17 mouse cellular contexts compared by ENCODE assay signal in the genomic region with DNA sequence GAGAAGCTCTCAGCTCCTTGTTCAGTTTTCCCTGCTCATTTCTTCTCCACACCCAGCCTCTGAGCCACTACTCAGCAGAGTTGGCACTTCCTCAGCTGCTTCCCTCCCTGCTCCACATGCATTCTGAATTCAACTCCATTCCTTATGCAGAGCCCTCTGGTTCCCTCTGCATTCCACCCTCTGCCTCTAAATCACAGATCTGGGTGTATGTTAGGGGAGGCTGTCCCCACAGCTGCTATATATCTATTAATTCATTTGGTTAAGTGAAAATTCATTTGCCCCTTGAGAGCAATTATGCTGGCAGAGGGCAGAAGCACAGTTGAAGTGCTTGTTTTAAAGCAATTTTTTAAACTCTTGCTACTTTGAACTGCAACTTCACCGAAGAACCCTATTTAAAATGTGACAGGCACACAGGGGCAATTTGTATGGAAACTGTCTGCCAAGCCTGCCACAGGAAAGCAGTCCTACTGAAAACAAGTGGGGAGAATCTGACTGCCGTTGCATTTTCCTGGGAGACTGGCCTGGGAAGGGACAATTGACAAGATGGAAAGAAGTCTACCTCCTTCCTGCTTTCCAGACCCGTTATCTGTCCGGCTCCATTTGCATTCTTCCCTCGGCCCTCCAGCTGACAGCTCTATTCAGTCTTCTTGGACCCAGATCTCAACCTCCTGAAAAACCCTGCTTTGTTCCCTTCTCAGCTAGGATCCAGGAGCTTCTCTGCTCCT.
A peak's percentile ranks its signal among the peaks of the same experiment; 100 is the strongest.
DNase-seq lines count a peak whose midpoint lies in the region; ATAC-seq and TF ChIP-seq lines count a peak whose summit lies in the region.
"Had no signal": no experiment of that assay in that cellular context is flagged by ENCODE, and none has a peak within 500 bp of the region (broad histone marks: within the 10 kb centered on the region; RNA-seq: fewer than 3 reads in every experiment).

No protein-coding gene starts in this region.

- H3K4me3 ChIP-seq in hindbrain, postnatal 0 days (ENCODE audit: low read length): no peak overlapping the region
- H3K4me3 ChIP-seq: embryonic facial prominence, embryonic 12.5 days; heart, embryonic 10.5 days had no signal

- peak overlapping the region; percentile 45 for H3K27ac ChIP-seq in hindbrain, postnatal 0 days
- H3K27ac ChIP-seq: embryonic facial prominence, embryonic 12.5 days; heart, embryonic 10.5 days had no signal

- no peaks in the 10 kb centered on the region for H3K9me3 ChIP-seq in hindbrain, postnatal 0 days (ENCODE audit: low read length)
- H3K9me3 ChIP-seq: embryonic facial prominence, embryonic 12.5 days; heart, embryonic 10.5 days had no signal

- no peak overlapping the region for H3K9ac ChIP-seq in hindbrain, postnatal 0 days (replicated peaks; ENCODE audit: low read length)
- H3K9ac ChIP-seq: embryonic facial prominence, embryonic 12.5 days had no signal

- H3K4me2 ChIP-seq in hindbrain, postnatal 0 days (ENCODE audit: low read depth, low read length): no peak overlapping the region
- H3K4me2 ChIP-seq: embryonic facial prominence, embryonic 12.5 days; liver, embryonic 11.5 days had no signal

- H3K27me3 ChIP-seq in hindbrain, postnatal 0 days (ENCODE audit: insufficient read depth, low read length): no peaks in the 10 kb centered on the region
- H3K27me3 ChIP-seq: embryonic facial prominence, embryonic 12.5 days had no signal

- peak; percentile 16 for DNase-seq in embryo, embryonic 11 days
- no peak for DNase-seq in embryo, embryonic 9.5 days (ENCODE audit: extremely low spot score)
- peak; percentile 8 for DNase-seq in left cerebral cortex, postnatal 4 days
- no peak for DNase-seq in left cerebral cortex, postnatal 14 days (ENCODE audit: low spot score in 2 of 2)
- DNase-seq in brain, adult 2 months (ENCODE audit: low read depth, low spot score): peak; percentile 20
- DNase-seq in hindbrain, postnatal 0 days (ENCODE audit: low spot score): peak; percentile 48
- DNase-seq in gastrocnemius, postnatal 36 days: no peak
- DNase-seq: adrenal gland, postnatal 14 days; cerebellum, adult 9-11 months; gastrocnemius, postnatal 10 days; heart, postnatal 14 days; kidney, postnatal 10 days had no signal

- H3K36me3 ChIP-seq in hindbrain, postnatal 0 days (ENCODE audit: insufficient read depth, low read length): no peaks in the 10 kb centered on the region
- H3K36me3 ChIP-seq: embryonic facial prominence, embryonic 12.5 days; heart, embryonic 10.5 days had no signal

- ATAC-seq in hindbrain, postnatal 0 days: peak; percentile 70
- ATAC-seq in erythroid progenitor cell, adult 5-6 weeks (replicated peaks; ENCODE audit: low FRiP score, poor library complexity, severe bottlenecking): no peak
- ATAC-seq: intestine, embryonic 16.5 days had no signal

- 19% methylated on average over 5 of the region's 5 CpGs for WGBS in hindbrain, postnatal 0 days

- TF ChIP-seq CTCF in hindbrain, postnatal 0 days (IDR thresholded peaks at IDR 0.05; ENCODE audit: low read depth): 0 out of 2 replicates have a peak, but pooled peaks have one; percentile 3

- H3K4me1 ChIP-seq in hindbrain, postnatal 0 days (ENCODE audit: insufficient read depth, low read length): no peaks in the 10 kb centered on the region
- H3K4me1 ChIP-seq: embryonic facial prominence, embryonic 12.5 days; heart, embryonic 10.5 days had no signal

- intact Hi-C loops in left cerebral cortex, postnatal 4 days (cut with DNase I): no loop called here
- intact Hi-C loops in left cerebral cortex, postnatal 14 days (cut with DNase I): no loop called here
- intact Hi-C loops in gastrocnemius, postnatal 36 days (cut with DNase I): no loop called here

Comparison
In these comparisons a context has a peak if more than half of its experiments do, and no peak if none do; other contexts are left out.
1. DNase-seq: peak in embryo, embryonic 11 days (single experiment), left cerebral cortex, postnatal 4 days (single experiment), brain, adult 2 months (single experiment) and hindbrain, postnatal 0 days (single experiment); none in embryo, embryonic 9.5 days (single experiment), left cerebral cortex, postnatal 14 days (0 of 2) and gastrocnemius, postnatal 36 days (0 of 2).